Mouse (Mus musculus) forebrain, embryonic 11.5 days (tissue): ENCODE results near the gene Sqor. TPM values are rescaled to one million over a fixed set of nuclear protein-coding genes. Genes with fewer than 3 reads are reported as not detected.

Experiments used
- ATAC-seq: fragments of 200-750 bp; cut with Nextera tagmentation; replicated peaks from 2 replicates; pipeline ENCODE4 v1.8.0; 2017; ENCODE audit warnings: moderate TSS enrichment; ENCODE audit not compliant: low FRiP score
- DNase-seq: peaks from one replicate; pipeline ENCODE4 v3.0.0-alpha.2; 2017; ENCODE audit warnings: low spot score
- H3K27ac ChIP-seq: fragments of 300-500 bp; sonication (generic); 2 replicates; pipeline ENCODE4 v1.5.1; 2014; ENCODE audit warnings: low read depth, low read length
- H3K27me3 ChIP-seq: fragments of 300-500 bp; sonication (generic); 2 replicates; pipeline ENCODE4 v1.6.1; 2014; ENCODE audit warnings: mild to moderate bottlenecking, low read length, mixed read lengths; ENCODE audit not compliant: control insufficient read depth, insufficient read depth
- H3K36me3 ChIP-seq: fragments of 300-500 bp; sonication (generic); 2 replicates; pipeline ENCODE4 v1.6.1; 2014; ENCODE audit warnings: mild to moderate bottlenecking, low read length, moderate library complexity, mixed read lengths; ENCODE audit not compliant: control insufficient read depth, insufficient read depth
- H3K4me1 ChIP-seq: fragments of 300-500 bp; sonication (generic); replicated peaks from 2 replicates; pipeline ENCODE4 v1.6.1; 2014; ENCODE audit warnings: low read length, mixed read lengths; ENCODE audit not compliant: control insufficient read depth, insufficient read depth
- H3K4me2 ChIP-seq: fragments of 300-500 bp; sonication (generic); 2 replicates; pipeline ENCODE4 v1.6.1; 2014; ENCODE audit warnings: low read depth, mild to moderate bottlenecking, low read length, moderate library complexity, mixed read lengths; ENCODE audit not compliant: severe bottlenecking
- H3K4me3 ChIP-seq: fragments of 300-500 bp; sonication (generic); 2 replicates; pipeline ENCODE4 v1.5.1; 2014; ENCODE audit warnings: low read depth, low read length
- H3K9ac ChIP-seq: fragments of 300-500 bp; sonication (generic); 2 replicates; pipeline ENCODE4 v1.6.1; 2014; ENCODE audit warnings: low read length
- H3K9me3 ChIP-seq: fragments of 300-500 bp; sonication (generic); 2 replicates; pipeline ENCODE4 v1.6.1; 2016; ENCODE audit warnings: low read length, mixed read lengths; ENCODE audit not compliant: control insufficient read depth
- WGBS: fragments of 180-500 bp; shearing (Covaris S2); extraction: QIAGEN DNeasy Blood & Tissue Kit; methylation state at CpG from one replicate; pipeline ENCODE4 v1.1.7; 2014; 5-methylcytosine and 5-hydroxymethylcytosine counted together
- polyA plus RNA-seq: library from polyadenylated mRNA; unstranded; fragments of >200 nt; fragmentation: Nextera tagmentation; extraction: Ambion mirVana; gene quantifications from 2 replicates; pipeline ENCODE4 v1.2.1, GENCODE M21; 2014

Gene Sqor
- polyA plus RNA-seq, 1 experiment from 2014 or later = 3.1 TPM

DNA sequence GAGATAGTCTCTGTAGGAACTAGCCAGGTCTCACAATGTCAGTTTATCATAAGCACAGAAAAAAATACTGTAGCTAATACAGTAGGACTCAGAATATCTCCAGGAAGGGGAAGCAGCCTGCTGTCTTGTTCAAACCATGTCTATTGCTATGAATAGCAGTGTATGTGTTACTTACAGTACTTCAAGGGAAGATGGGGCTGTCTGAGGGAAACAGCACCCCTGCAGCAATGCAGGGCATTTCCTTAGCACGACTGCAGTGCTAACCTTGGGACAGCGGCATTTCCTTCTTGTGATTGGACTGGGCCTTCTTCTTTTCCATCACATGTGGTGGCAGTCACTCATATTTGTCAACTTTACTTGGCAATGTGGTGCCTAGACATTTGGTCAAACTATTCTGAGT is 11.8 kb downstream of the Sqor start:
- no peaks in the 10 kb centered on the region for H3K36me3 ChIP-seq
- no peak overlapping the region for H3K9ac ChIP-seq
- 83% methylated on average over 2 of the region's 2 CpGs for WGBS
- H3K27ac ChIP-seq = no peak overlapping the region
- no peak overlapping the region for H3K4me2 ChIP-seq
- H3K27me3 ChIP-seq = no peaks in the 10 kb centered on the region
- no peaks in the 10 kb centered on the region for H3K9me3 ChIP-seq
- no peak overlapping the region for H3K4me3 ChIP-seq
- H3K4me1 ChIP-seq = no peaks in the 10 kb centered on the region
- ATAC-seq (no peak), DNase-seq (no peak)

DNA sequence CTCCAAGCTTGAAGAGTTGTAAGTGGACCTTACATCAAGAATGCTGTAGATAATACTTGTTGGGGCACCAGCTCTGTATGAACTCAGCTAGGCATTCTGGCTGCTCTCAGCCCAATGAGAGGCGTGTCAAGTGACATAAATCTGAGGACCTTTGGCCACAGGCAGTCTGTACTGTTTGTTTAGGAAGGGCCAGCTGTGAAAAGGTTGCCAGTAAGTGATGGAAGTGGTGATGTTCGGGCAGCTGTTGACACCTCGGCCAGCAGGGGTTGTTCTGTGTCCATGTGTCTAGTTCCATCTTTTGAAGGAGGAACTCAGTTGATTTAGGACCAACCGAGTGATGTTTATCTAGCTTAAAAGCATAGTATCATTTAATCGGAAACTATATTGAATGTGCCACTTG is 14.9 kb downstream of the Sqor start:
- Histone ChIP-seq H3K4me3 (no peak overlapping the region), H3K4me2 (no peak overlapping the region), H3K9me3 (no peaks in the 10 kb centered on the region), H3K27me3 (no peaks in the 10 kb centered on the region), H3K9ac (no peak overlapping the region), H3K27ac (no peak overlapping the region), H3K4me1 (no peaks in the 10 kb centered on the region), H3K36me3 (no peaks in the 10 kb centered on the region)
- 75% methylated on average over 5 of the region's 5 CpGs for WGBS
- no peak for ATAC-seq
- no peak for DNase-seq

- H3K4me2 ChIP-seq = no peak overlapping the region
- H3K36me3 ChIP-seq = no peaks in the 10 kb centered on the region
- no peak for DNase-seq
- no peaks in the 10 kb centered on the region for H3K9me3 ChIP-seq
- no peak overlapping the region for H3K4me3 ChIP-seq
- H3K27ac ChIP-seq = no peak overlapping the region
- 90% methylated on average over 3 of the region's 3 CpGs for WGBS
- H3K27me3 ChIP-seq = no peaks in the 10 kb centered on the region
- H3K4me1 ChIP-seq = no peaks in the 10 kb centered on the region
- no peak overlapping the region for H3K9ac ChIP-seq
- ATAC-seq = no peak
Observed at GRCm38 (mm10) chr2:122780447-122780846, 15.4 kb downstream of the Sqor start.

DNA sequence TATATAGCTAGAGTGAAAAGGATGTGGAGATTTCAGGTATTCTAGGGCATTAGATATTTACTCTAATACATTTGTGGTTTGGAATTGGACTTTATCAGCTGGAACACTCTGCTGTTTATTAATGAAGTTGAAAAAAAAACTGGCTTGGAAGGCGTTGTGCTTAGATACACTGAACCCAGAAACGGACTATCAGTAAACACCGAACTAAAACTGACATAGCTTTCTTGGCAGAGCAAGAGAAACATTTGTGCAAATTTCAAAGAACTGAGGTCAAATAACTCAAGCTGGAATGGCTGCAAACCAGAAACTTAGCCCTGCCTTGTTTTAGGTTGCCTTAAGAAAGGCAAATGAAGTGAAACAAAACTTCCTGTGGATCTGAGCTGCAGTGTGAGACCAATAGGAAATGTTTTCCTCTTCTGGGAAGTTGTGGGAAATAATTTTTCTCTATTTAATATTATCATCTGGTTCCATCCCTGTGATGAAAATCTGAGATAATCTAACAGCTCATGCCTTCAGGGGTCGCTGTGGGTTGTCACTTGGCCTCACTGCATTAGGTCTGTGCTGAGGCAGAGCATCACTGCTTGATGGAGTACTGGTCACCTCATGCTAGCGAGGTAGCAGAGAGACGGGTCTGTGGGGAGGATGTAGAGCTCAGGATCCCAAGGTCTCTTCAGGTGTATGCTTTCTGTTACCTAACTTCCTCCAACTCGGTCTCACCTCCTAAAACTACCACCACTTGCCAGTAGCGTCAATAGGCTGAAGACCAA is 16.7 kb downstream of the Sqor start:
- Histone ChIP-seq H3K9me3 (no peaks in the 10 kb centered on the region), H3K4me3 (no peak overlapping the region), H3K36me3 (no peaks in the 10 kb centered on the region), H3K9ac (no peak overlapping the region), H3K27me3 (no peaks in the 10 kb centered on the region), H3K4me1 (no peaks in the 10 kb centered on the region), H3K27ac (no peak overlapping the region), H3K4me2 (no peak overlapping the region)
- ATAC-seq = no peak
- no peak for DNase-seq
- 83% methylated on average over 8 of the region's 8 CpGs for WGBS

- ATAC-seq (no peak), DNase-seq (no peak)
- Histone ChIP-seq H3K4me1 (no peaks in the 10 kb centered on the region), H3K4me2 (no peak overlapping the region), H3K9me3 (no peaks in the 10 kb centered on the region), H3K27me3 (no peaks in the 10 kb centered on the region), H3K36me3 (no peaks in the 10 kb centered on the region), H3K27ac (no peak overlapping the region), H3K4me3 (no peak overlapping the region), H3K9ac (no peak overlapping the region)
- 95% methylated on average over 2 of the region's 2 CpGs for whole genome bisulfite sequencing
Observed at GRCm38 (mm10) chr2:122783730-122784129, 18.7 kb downstream of the Sqor start.

DNA sequence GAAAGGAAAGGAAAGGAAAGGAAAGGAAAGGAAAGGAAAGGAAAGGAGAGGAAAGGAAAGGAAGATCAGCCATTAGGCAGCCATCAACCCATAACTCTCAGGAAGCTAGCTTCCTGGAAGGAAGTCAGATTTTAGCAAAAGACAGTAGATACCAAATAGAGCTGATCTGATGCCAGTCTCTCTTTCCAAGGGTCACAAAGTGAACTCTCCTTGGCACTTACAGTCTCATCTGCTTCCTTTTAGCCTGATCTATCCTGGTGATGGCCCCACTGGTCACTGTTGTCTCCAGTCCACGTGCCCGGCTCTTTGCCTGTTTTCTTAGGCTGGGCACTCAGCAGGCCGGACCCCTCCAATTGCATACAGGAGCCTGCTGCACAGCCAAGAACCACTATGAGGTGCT is 19.7 kb downstream of the Sqor start:
- DNase-seq = no peak

DNA sequence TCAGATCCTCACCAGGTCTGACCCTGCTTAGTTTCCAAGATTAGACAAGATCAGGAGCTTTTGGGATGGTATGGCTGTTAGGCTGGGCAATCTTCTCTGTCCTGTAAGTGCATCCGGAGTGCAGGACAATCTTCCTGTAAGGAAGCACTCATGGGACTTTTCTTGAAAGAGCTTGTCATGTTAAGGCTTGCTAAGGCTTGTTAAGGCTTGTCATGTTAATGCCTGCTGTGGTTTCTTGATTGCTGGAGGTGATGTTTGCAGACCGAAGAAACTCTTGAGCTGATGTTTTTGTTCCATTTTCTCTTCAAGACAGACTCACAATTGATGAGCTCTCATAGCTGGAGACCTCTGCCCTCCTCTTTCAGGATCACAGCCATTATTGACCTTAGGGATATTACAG is 21.1 kb downstream of the Sqor start:
- Histone ChIP-seq H3K27ac (no peak overlapping the region), H3K4me3 (no peak overlapping the region), H3K4me1 (no peaks in the 10 kb centered on the region), H3K27me3 (no peaks in the 10 kb centered on the region), H3K9me3 (no peaks in the 10 kb centered on the region), H3K9ac (no peak overlapping the region), H3K36me3 (no peaks in the 10 kb centered on the region), H3K4me2 (no peak overlapping the region)
- ATAC-seq = no peak
- no peak for DNase-seq
- 77% methylated on average over 2 of the region's 2 CpGs for WGBS

More for the DNA sequence above, 19.7 kb downstream of the Sqor start:
- no peak overlapping the region for H3K4me3 ChIP-seq
- H3K36me3 ChIP-seq = no peaks in the 10 kb centered on the region
- no peaks in the 10 kb centered on the region for H3K27me3 ChIP-seq
- no peak overlapping the region for H3K4me2 ChIP-seq
- H3K4me1 ChIP-seq = no peaks in the 10 kb centered on the region
- ATAC-seq = no peak
- H3K9ac ChIP-seq = no peak overlapping the region
- no peak overlapping the region for H3K27ac ChIP-seq
- WGBS = 84% methylated on average over 3 of the region's 3 CpGs
- H3K9me3 ChIP-seq = no peaks in the 10 kb centered on the region

DNA sequence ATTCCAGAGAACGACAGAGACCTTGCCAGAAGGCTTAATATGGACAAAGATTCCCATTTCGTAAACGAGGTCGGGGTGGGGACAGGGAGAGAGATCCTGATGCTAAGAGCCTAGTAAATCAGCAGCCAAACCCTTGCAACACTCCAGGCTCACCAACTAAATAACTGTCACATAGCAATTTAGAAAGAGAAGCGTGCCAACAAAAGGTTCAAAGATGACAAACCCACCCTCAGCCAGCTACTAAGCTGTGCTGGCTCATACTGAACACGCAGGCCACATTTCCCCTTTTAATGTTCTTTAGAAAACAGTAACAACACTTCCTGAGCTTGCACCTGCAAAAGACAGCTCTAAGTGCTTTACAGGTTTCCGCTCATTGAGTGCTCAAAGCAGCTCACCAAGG is 24.3 kb downstream of the Sqor start:
- Histone ChIP-seq H3K36me3 (no peaks in the 10 kb centered on the region), H3K4me1 (no peaks in the 10 kb centered on the region), H3K9me3 (no peaks in the 10 kb centered on the region), H3K9ac (no peak overlapping the region), H3K4me3 (no peak overlapping the region), H3K4me2 (no peak overlapping the region), H3K27ac (no peak overlapping the region), H3K27me3 (no peaks in the 10 kb centered on the region)
- 85% methylated on average over 7 of the region's 7 CpGs for WGBS
- no peak for DNase-seq
- ATAC-seq = no peak

GRCm38 (mm10) chr2:122789730-122790129 is 24.7 kb downstream of the Sqor start:
- no peaks in the 10 kb centered on the region for H3K36me3 ChIP-seq
- no peaks in the 10 kb centered on the region for H3K27me3 ChIP-seq
- DNase-seq = no peak
- H3K4me3 ChIP-seq = no peak overlapping the region
- ATAC-seq = no peak
- H3K9ac ChIP-seq = no peak overlapping the region
- no peak overlapping the region for H3K4me2 ChIP-seq
- H3K4me1 ChIP-seq = no peaks in the 10 kb centered on the region
- H3K9me3 ChIP-seq = no peaks in the 10 kb centered on the region
- 74% methylated on average over 6 of the region's 6 CpGs for WGBS
- no peak overlapping the region for H3K27ac ChIP-seq
